Mouse (Mus musculus) MEL (cell line): ENCODE measurements around the gene Gas7.

ENCODE experiments used
- CTCF ChIP-seq, 3 experiments: IDR thresholded peaks in 2 of 3; conservative IDR thresholded peaks in 1 of 3; 2 replicates each; pipeline ENCODE4 v1.5.1; 2011 to 2012; ENCODE audit warnings: low read length in 3 of 3, low read depth in 2 of 3, mild to moderate bottlenecking in 2 of 3, improper control_type of control experiment in 1 of 3, inconsistent platforms in 1 of 3, mixed read lengths in 1 of 3, moderate library complexity in 1 of 3; ENCODE audit not compliant: control insufficient read depth in 1 of 3, insufficient read depth in 1 of 3, poor library complexity in 1 of 3, severe bottlenecking in 1 of 3
- POLR2A ChIP-seq, 2 experiments: IDR thresholded peaks; 2 replicates each; pipeline ENCODE4 v1.6.1; 2011 to 2012; ENCODE audit warnings: low read length in 2 of 2, mild to moderate bottlenecking in 2 of 2, control low read depth in 1 of 2, improper control_type of control experiment in 1 of 2, low read depth in 1 of 2, moderate library complexity in 1 of 2; ENCODE audit not compliant: control insufficient read depth in 1 of 2, insufficient read depth in 1 of 2, poor library complexity in 1 of 2
- USF1 ChIP-seq: IDR thresholded peaks from 2 replicates; pipeline ENCODE4 v1.6.1; 2014; ENCODE audit warnings: low read depth, mild to moderate bottlenecking, inconsistent platforms, low read length, improper control_type of control experiment, moderate library complexity

DNA sequence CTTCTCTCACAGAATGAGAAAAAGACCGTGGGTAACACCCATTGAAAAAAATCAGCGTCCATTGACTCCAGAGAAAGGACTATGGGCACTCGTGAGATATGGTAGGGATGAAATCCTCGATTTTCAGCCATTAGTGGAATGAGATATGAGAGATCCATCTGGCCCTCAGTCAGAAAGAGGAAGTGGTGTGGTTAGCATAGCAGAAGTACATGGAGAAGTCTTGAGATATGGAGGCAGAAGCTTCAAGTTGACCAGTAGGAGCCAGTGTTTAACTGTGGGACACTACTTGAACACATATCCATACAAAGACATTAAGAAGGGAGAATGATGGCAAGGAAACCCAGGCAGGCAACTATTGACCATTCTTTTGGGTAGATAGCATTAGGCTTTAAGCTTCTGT, 82.1 kb downstream of the Gas7 start:
- TF ChIP-seq USF1, result no peak
- TF ChIP-seq CTCF (IDR thresholded peaks at IDR 0.05 in 2 of 3, conservative IDR thresholded peaks at IDR 0.05 in 1 of 3; ENCODE audit: control insufficient read depth in 1 of 3, insufficient read depth in 1 of 3, low read depth in 2 of 3, low read length in 3 of 3, poor library complexity in 1 of 3, severe bottlenecking in 1 of 3), result no peak
- no peak for TF ChIP-seq POLR2A (IDR thresholded peaks at IDR 0.05; ENCODE audit: control insufficient read depth in 1 of 2, insufficient read depth in 1 of 2, low read depth in 1 of 2, low read length in 2 of 2, poor library complexity in 1 of 2)
